Mouse (Mus musculus): ENCODE data around the gene Prf1.

The Prf1 gene

DNA sequence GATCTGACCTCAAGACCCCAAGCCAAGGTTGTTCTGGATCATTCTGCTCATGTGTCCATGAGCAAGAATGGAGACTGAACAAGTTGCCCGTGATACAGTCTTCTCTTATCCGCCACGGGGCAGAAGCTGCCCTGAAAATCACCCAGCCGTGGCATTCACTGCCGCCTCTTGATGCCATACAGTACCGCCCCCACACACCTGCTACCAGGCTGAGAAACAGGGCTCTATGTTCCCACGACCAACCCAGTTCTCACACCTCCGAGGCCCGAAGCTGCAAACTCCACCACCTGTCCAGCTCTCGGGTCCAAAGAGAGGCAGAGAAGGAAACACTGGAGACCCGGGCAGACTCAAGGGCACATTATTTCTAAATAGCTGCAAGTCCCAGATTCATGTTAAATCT, 40.0 kb downstream of the Prf1 start:
- DNase-seq (ENCODE audit: extremely low spot score, low read depth, low spot score): no peak

DNA sequence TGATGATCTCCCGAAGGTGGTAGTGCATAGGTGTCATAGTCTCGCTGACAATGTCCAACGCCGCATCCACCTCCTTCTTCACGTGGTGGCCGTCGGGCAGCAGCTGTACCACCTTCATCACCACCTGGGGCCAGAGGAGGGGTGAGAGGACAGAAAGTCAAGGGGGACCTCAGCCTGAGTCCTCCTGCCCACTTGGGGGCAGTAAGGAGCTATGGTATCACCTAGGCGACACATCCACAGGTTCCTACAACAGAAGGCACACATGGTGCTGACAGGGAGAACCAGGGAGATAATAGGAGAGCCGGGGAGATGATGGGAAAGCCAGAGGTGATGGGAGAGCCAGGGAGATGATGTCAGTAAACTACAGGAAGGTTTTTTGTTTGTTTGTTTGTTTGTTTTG, 41.6 kb downstream of the Prf1 start:
- no peak for DNase-seq (ENCODE audit: extremely low spot score, low read depth, low spot score)

DNA sequence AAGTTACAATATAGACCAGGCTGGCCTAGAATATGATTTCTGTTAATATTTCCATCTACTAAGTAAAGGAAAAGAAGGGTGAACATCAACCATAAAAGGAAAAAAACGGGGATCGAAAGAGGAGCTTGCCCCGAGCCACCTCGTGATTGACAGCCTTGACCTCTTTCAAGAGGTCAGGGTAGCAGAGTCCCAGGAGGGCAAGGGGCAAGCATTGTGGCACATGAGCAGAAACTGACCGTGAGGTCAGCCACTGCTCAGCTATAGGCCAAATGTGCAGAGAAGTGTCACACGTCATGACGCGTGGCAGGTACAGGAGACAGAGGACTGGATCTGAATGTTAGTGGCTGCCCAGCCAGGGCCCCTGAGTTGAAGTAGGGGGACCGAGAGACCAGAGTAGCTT, 42.6 kb downstream of the Prf1 start:
- no peak for DNase-seq (ENCODE audit: extremely low spot score, low read depth, low spot score)

DNA sequence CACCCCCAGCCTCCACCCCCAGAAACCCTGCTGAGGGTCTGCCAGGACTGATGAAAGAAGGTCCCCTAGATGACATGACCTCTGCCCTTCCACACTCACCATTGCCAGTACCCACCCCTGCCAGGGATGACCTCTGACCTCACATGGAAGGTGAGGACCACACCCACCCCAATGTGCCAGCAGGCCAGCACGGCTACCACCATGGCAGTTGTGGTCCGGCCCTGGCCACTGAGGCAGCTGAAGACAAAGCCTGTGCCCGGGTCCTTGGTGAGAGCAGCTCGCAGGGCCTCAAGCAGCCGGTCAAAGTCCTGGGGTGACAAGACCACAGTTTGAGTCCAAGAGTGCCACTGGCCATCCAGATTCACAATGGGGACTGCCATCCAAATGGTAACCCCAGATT, 43.4 kb downstream of the Prf1 start:
- DNase-seq (ENCODE audit: extremely low spot score, low read depth, low spot score): no peak

DNA sequence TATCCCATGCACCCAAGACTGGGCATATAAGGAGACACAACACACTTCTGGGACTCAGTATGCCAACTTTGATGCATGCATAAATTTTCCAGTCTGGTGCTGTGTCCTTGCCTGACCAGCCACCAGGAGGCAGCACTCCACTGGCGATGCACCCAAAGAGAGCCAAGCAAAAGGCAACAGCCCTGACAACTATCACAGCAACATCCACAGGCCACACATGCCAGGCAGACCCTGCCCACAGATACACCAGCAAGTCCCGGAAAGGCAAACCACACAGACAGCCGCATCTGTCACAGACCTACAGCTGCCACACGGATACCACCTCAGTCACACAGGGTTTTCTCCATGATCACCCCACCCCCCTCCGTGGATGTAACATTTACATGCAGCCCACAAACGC, 43.9 kb downstream of the Prf1 start:
- DNase-seq (ENCODE audit: extremely low spot score, low read depth, low spot score): no peak

DNA sequence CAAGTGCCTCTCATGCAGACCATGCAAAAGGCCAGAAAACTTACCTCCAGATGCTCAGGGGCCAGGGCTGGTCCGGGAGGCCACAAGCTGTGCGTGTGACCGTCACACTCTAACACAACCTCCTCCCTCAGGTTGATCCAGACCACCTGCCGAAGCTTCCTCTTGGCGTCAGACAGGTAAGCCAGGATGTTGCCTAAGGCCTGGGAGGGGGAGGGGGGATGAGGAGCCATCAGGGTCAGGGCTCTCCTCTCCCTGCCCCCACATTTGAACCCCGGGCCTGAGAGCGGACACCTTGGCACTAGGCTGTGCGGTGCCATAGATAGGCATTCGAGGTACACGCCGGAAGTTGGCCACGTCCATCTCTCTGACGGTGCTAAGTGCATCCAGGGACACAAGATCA, 45.1 kb downstream of the Prf1 start:
- no peak for DNase-seq (ENCODE audit: extremely low spot score, low read depth, low spot score)

DNA sequence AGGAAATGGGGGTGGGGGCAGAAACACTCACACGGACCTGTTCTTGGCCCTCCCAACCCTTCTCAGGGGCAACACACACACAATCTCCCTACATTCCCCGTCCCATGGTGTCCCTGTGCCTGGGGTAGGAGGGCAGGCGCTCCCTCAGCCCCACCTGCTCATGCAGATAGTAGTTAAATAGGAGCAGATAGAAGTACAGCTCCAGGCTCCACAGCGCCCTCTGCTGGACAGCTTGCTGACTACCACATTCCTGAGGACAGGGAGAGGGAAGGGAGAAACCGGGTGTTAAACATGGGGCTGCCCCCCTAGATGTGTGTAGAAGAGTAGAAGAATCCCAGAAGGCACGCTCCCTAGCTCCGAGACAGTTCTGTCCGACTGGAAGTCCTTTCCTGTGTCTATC, 46.3 kb downstream of the Prf1 start:
- DNase-seq (ENCODE audit: extremely low spot score, low read depth, low spot score): peak; percentile 37

DNA sequence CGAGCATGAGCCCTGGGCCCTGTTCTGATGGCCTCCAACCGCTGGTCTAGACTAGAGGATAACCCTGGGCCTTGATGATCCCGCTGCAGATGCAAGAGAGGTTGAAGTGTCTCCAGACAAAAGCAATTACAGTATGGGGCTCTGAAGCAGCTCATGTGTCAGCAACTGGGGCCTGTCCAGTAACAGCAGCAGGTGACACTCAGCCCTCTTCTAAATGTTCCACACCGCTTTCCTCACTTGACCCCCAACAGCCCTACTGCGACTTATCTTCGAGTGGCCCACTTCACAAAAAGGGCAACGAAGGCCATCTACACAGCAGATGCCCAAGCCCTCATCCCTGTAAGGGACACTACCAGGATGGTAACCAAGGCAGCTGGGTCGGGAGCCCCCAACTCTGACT, 47.5 kb downstream of the Prf1 start:
- DNase-seq (ENCODE audit: extremely low spot score, low read depth, low spot score): no peak

DNA sequence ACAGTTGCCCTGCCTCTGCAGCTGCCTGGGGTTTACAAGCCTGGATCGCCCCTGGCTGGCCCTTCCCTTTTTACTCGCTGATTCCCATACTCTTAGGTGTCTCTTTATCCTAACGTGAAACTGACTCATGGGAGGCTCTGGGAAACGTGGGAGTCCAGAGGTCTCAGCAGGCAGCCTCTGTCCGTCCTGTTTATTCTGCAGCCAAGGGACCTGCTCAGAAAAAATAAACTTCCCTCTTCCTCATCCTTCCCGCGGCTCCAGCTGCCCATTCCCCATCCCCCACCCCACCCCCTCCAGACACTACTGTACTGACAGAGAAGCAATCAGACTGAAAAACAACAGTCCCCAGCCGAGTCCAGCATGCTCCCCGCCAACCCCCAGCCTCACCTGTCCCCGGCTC, 48.7 kb downstream of the Prf1 start:
- DNase-seq (ENCODE audit: extremely low spot score, low read depth, low spot score): no peak

DNA sequence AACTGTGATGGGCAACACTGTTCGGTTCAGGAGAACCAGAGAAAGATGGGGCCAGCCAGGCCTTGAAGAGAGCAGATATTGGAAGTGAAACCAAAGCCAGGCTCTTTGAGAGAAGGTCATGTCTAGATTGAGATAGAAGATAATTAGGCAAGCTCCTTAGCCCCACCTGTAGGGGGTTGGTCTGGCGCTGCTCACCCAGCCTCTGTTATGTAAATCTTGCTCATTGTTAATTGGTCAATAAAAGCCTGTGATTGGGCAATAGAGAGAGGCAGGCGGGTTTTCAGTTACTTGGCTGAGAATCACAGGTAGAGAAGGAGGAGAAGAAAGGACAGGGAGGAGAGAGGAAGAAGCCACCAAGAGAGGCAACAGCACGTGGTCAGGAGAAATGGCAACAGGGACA, 53.6 kb downstream of the Prf1 start:
- DNase-seq (ENCODE audit: extremely low spot score, low read depth, low spot score): no peak

Data from hindlimb bud, embryonic 11.5 days (tissue).